Mouse (Mus musculus) cortical plate, adult 2 months (tissue): ENCODE measurements at regions not wholly inside any gene's neighbourhood (a gene's known extent, or its start where the extent isn't known, plus 50 kb on each side); places are given as distances from the start of the nearest gene placed in this dataset.

Experiments
- H3K27ac ChIP-seq: fragments of 200-500 bp; 2 replicates; pipeline ENCODE4 v1.5.1; 2012; ENCODE audit warnings: low read length, control low read depth, inconsistent platforms; ENCODE audit not compliant: insufficient read depth
- H3K4me1 ChIP-seq: fragments of 200-500 bp; 2 replicates; pipeline ENCODE4 v1.6.1; 2011; ENCODE audit warnings: low read length; ENCODE audit not compliant: control insufficient read depth, insufficient read depth
- H3K4me3 ChIP-seq: fragments of 200-500 bp; 2 replicates; pipeline ENCODE4 v1.5.1; 2011; ENCODE audit warnings: mild to moderate bottlenecking, low read length, control low read depth; ENCODE audit not compliant: insufficient read depth
- CTCF ChIP-seq: fragments of 200-500 bp; IDR thresholded peaks from 2 replicates; pipeline ENCODE4 v1.5.1; 2011; ENCODE audit warnings: mild to moderate bottlenecking, control low read depth, low read length; ENCODE audit not compliant: insufficient read depth; ENCODE audit errors: extremely low read depth
- POLR2A ChIP-seq: fragments of 200-500 bp; IDR thresholded peaks from 2 replicates; pipeline ENCODE4 v1.6.1; 2011; ENCODE audit warnings: mild to moderate bottlenecking, low read length, control low read depth; ENCODE audit not compliant: insufficient read depth; ENCODE audit errors: extremely low read depth

- Histone ChIP-seq H3K27ac (no peak overlapping the region), H3K4me1 (no peaks in the 10 kb centered on the region; the same call in 1 of the 2 replicates), H3K4me3 (no peak overlapping the region)
- no peak for TF ChIP-seq POLR2A
- TF ChIP-seq CTCF, result no peak
Observed at GRCm38 (mm10) chr10:96722491-96722890, 105.7 kb downstream of the Btg1 start.

GRCm38 (mm10) chr10:96723071-96723470 lies 106.3 kb downstream of the Btg1 start:
- no peak for TF ChIP-seq POLR2A
- TF ChIP-seq CTCF, result no peak
- H3K4me3 ChIP-seq, result no peak overlapping the region
- H3K4me1 ChIP-seq, result no peaks in the 10 kb centered on the region; the same call in 1 of the 2 replicates
- no peak overlapping the region for H3K27ac ChIP-seq

- no peak for TF ChIP-seq POLR2A
- TF ChIP-seq CTCF, result no peak
Observed at GRCm38 (mm10) chr10:96724436-96725175, 107.8 kb downstream of the Btg1 start.

GRCm38 (mm10) chr10:96726801-96727780 lies 110.3 kb downstream of the Btg1 start:
- H3K4me3 ChIP-seq, result no peak overlapping the region

More at GRCm38 (mm10) chr10:96724436-96725175, 107.8 kb downstream of the Btg1 start:
- Histone ChIP-seq H3K4me3 (no peak overlapping the region), H3K4me1 (no peaks in the 10 kb centered on the region; the same call in 1 of the 2 replicates), H3K27ac (no peak overlapping the region)

GRCm38 (mm10) chr10:96733581-96733980 lies 116.8 kb downstream of the Btg1 start:
- Histone ChIP-seq H3K4me1 (no peaks in the 10 kb centered on the region), H3K27ac (no peak overlapping the region), H3K4me3 (no peak overlapping the region)
- TF ChIP-seq CTCF (no peak), POLR2A (no peak)

More at GRCm38 (mm10) chr10:96726801-96727780, 110.3 kb downstream of the Btg1 start:
- H3K4me1 ChIP-seq, result no peaks in the 10 kb centered on the region; the same call in 1 of the 2 replicates
- TF ChIP-seq CTCF (no peak), POLR2A (no peak)
- no peak overlapping the region for H3K27ac ChIP-seq

- no peak for TF ChIP-seq POLR2A
- TF ChIP-seq CTCF, result no peak
- no peaks in the 10 kb centered on the region for H3K4me1 ChIP-seq
- no peak overlapping the region for H3K27ac ChIP-seq
- H3K4me3 ChIP-seq, result no peak overlapping the region
Observed at GRCm38 (mm10) chr10:96735146-96735545, 118.3 kb downstream of the Btg1 start.

- TF ChIP-seq CTCF (no peak), POLR2A (no peak)
- no peaks in the 10 kb centered on the region for H3K4me1 ChIP-seq
- no peak overlapping the region for H3K27ac ChIP-seq
- no peak overlapping the region for H3K4me3 ChIP-seq
Observed at GRCm38 (mm10) chr10:96735885-96736628, 119.3 kb downstream of the Btg1 start.

- H3K4me1 ChIP-seq, result no peaks in the 10 kb centered on the region
- H3K4me3 ChIP-seq, result no peak overlapping the region
- no peak for TF ChIP-seq POLR2A
- TF ChIP-seq CTCF, result no peak
- no peak overlapping the region for H3K27ac ChIP-seq
Observed at GRCm38 (mm10) chr10:96737972-96738371, 121.2 kb downstream of the Btg1 start.

GRCm38 (mm10) chr10:96738606-96739005 lies 121.8 kb downstream of the Btg1 start:
- no peaks in the 10 kb centered on the region for H3K4me1 ChIP-seq
- no peak overlapping the region for H3K4me3 ChIP-seq
- TF ChIP-seq POLR2A (no peak), CTCF (no peak)
- no peak overlapping the region for H3K27ac ChIP-seq
